Mouse (Mus musculus) stomach, postnatal 0 days (tissue): ENCODE results near the gene Astn1. TPM values are rescaled to one million over a fixed set of nuclear protein-coding genes. Genes with fewer than 3 reads are reported as not detected.

Experiments
- ATAC-seq: fragments of 200-750 bp; cut with Nextera tagmentation; 2 replicates; pipeline ENCODE4 v1.8.0; 2017; ENCODE audit not compliant: low FRiP score, low TSS enrichment
- DNase-seq: peaks from one replicate; pipeline ENCODE4 v3.0.0-alpha.2; 2016; ENCODE audit warnings: low spot score
- H3K27ac ChIP-seq: fragments of 300-500 bp; sonication (generic); replicated peaks from 2 replicates; pipeline ENCODE4 v1.5.1; 2014; ENCODE audit warnings: mild to moderate bottlenecking, control low read depth
- H3K27me3 ChIP-seq: fragments of 300-500 bp; sonication (generic); 2 replicates; pipeline ENCODE4 v1.6.1; 2014; ENCODE audit warnings: low read length; ENCODE audit not compliant: control insufficient read depth, insufficient read depth
- H3K36me3 ChIP-seq: fragments of 300-500 bp; sonication (generic); 2 replicates; pipeline ENCODE4 v1.6.1; 2014; ENCODE audit warnings: low read length, mixed read lengths; ENCODE audit not compliant: control insufficient read depth, insufficient read depth
- H3K4me1 ChIP-seq: fragments of 300-500 bp; sonication (generic); replicated peaks from 2 replicates; pipeline ENCODE4 v1.6.1; 2014; ENCODE audit warnings: antibody characterized with exemption; ENCODE audit not compliant: control insufficient read depth, insufficient read depth
- H3K4me2 ChIP-seq: fragments of 300-500 bp; sonication (generic); replicated peaks from 2 replicates; pipeline ENCODE4 v1.6.1; 2014; ENCODE audit warnings: low read depth, mild to moderate bottlenecking, control low read depth, moderate library complexity
- H3K4me3 ChIP-seq: fragments of 300-500 bp; sonication (generic); 2 replicates; pipeline ENCODE4 v1.5.1; 2014; ENCODE audit warnings: low read depth, low read length, control low read depth
- H3K9ac ChIP-seq: fragments of 300-500 bp; sonication (generic); 2 replicates; pipeline ENCODE4 v1.6.1; 2014; ENCODE audit warnings: mild to moderate bottlenecking, low read length, control low read depth, mixed read lengths
- H3K9me3 ChIP-seq: fragments of 300-500 bp; sonication (generic); 2 replicates; pipeline ENCODE4 v1.6.1; 2016; ENCODE audit warnings: low read length; ENCODE audit not compliant: control insufficient read depth
- CTCF ChIP-seq: IDR thresholded peaks from 2 replicates; pipeline ENCODE4 v1.5.1; 2016; ENCODE audit warnings: antibody characterized with exemption, low read depth, mild to moderate bottlenecking, moderate library complexity
- EP300 ChIP-seq: optimal IDR thresholded peaks from 2 replicates; pipeline ENCODE3; 2016; ENCODE audit warnings: antibody characterized with exemption
- WGBS: fragments of 180-500 bp; shearing (Covaris S2); extraction: QIAGEN DNeasy Blood & Tissue Kit; methylation state at CpG from one replicate; pipeline ENCODE4 v1.1.7; 2014; 5-methylcytosine and 5-hydroxymethylcytosine counted together
- polyA plus RNA-seq: library from polyadenylated mRNA; unstranded; fragments of >200 nt; fragmentation: Nextera tagmentation; extraction: Ambion mirVana; gene quantifications from 2 replicates; pipeline ENCODE4 v1.2.1, GENCODE M21; 2015

The Astn1 gene
- polyA plus RNA-seq, 1 experiment from 2014 or later, result 0.47 TPM

DNA sequence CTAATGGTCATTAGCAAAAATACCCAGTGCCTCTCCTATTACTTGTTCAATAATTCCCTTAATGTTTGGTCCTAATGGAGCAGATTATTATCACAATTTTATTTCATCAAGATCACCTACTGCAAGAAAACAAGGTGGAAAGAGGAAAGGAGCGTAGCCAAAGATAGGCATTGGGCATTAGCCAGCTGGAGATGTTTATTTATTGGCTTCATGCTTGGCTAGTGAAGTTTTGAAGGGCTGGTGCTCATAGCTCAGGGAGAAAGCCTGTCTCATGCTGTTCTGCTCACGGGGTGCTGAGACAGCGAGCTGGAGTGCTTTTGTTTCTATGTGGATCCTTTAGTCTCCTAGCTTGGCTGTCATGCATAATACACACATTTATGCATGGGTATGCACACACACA lies 131.2 kb downstream of the Astn1 start:
- Histone ChIP-seq H3K9me3 (no peaks in the 10 kb centered on the region), H3K9ac (no peak overlapping the region), H3K36me3 (no peaks in the 10 kb centered on the region), H3K4me3 (no peak overlapping the region), H3K27ac (no peak overlapping the region), H3K27me3 (no peaks in the 10 kb centered on the region), H3K4me2 (no peak overlapping the region), H3K4me1 (no peaks in the 10 kb centered on the region)
- no peak for DNase-seq
- ATAC-seq, result no peak
- WGBS, result 74% methylated on average over 3 of the region's 3 CpGs
- TF ChIP-seq EP300 (no peak), CTCF (no peak)

DNA sequence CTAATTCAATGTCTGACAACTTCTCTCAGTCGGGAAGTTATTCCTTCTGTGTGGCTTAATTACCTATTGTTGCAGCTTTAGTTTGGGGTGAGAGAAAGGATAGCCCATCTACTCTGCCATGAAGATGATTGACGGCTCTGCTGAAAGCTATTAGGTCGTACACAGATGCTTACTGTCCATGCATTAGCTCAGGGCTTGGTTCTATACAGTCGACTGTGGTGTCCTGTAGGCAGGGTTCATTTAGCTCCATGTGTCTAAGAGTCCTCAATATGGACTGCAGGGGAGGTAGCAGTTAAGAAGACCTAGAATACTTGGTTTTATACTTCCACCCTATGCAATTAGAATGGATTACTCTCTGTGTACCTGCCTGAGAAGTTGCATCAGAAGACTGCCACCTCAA lies 138.1 kb downstream of the Astn1 start:
- Histone ChIP-seq H3K27me3 (no peaks in the 10 kb centered on the region), H3K9me3 (no peaks in the 10 kb centered on the region), H3K9ac (no peak overlapping the region), H3K27ac (no peak overlapping the region), H3K4me1 (no peaks in the 10 kb centered on the region), H3K4me2 (no peak overlapping the region), H3K4me3 (no peak overlapping the region), H3K36me3 (no peaks in the 10 kb centered on the region)
- ATAC-seq, result no peak
- TF ChIP-seq CTCF (no peak), EP300 (no peak)
- WGBS, result 39% methylated on average over 4 of the region's 4 CpGs
- DNase-seq, result no peak

DNA sequence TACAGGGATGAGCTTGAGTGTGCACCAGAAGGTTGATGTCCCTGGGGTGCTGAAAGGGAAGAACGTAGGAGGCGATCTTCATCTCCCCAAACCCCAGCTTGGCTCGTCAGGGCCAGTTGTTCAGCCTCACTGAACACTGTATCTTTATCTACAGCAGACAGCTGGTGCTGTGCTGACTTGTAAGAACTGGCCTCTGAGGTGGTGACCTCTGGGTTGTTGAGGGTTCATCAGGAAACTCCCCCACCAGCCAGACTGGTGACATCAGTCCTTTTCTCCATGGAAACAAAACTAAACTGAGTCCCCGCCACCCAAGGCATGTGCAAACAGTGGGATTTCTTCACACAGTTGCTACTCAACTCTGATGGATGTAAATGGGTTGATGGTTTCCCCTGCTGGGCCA lies 138.9 kb downstream of the Astn1 start:
- WGBS, result 44% methylated on average over 4 of the region's 4 CpGs
- Histone ChIP-seq H3K4me2 (no peak overlapping the region), H3K4me1 (no peaks in the 10 kb centered on the region), H3K9ac (no peak overlapping the region), H3K36me3 (no peaks in the 10 kb centered on the region), H3K9me3 (no peaks in the 10 kb centered on the region), H3K27ac (no peak overlapping the region), H3K4me3 (no peak overlapping the region), H3K27me3 (no peaks in the 10 kb centered on the region)
- DNase-seq, result no peak
- no peak for TF ChIP-seq EP300
- no peak for TF ChIP-seq CTCF
- no peak for ATAC-seq

DNA sequence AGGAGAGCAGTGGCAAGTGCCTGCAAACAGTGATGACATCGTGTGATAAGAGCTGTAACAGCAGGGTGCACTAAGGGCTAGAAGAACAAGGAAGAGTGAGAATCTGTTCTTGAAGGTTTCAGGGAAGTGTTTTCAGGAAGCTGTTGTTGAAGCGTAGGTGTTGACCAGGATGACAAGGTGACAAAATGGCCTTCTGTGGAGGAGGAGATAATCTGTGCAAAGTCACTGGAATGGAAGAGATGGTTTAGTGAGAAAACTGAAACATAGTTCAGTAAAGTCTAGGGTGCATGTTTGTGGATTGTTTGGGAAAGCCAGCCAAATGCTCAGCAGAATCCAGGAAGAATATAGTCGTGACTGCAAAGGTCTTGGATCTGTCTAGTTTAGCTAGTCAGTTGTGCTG lies 145.5 kb downstream of the Astn1 start:
- Histone ChIP-seq H3K4me3 (no peak overlapping the region), H3K27me3 (no peaks in the 10 kb centered on the region), H3K4me1 (no peaks in the 10 kb centered on the region), H3K4me2 (no peak overlapping the region), H3K27ac (no peak overlapping the region), H3K9ac (no peak overlapping the region), H3K9me3 (no peaks in the 10 kb centered on the region), H3K36me3 (no peaks in the 10 kb centered on the region)
- DNase-seq (no peak), ATAC-seq (no peak)
- 47% methylated on average over 3 of the region's 3 CpGs for WGBS
- no peak for TF ChIP-seq EP300
- TF ChIP-seq CTCF, result no peak

DNA sequence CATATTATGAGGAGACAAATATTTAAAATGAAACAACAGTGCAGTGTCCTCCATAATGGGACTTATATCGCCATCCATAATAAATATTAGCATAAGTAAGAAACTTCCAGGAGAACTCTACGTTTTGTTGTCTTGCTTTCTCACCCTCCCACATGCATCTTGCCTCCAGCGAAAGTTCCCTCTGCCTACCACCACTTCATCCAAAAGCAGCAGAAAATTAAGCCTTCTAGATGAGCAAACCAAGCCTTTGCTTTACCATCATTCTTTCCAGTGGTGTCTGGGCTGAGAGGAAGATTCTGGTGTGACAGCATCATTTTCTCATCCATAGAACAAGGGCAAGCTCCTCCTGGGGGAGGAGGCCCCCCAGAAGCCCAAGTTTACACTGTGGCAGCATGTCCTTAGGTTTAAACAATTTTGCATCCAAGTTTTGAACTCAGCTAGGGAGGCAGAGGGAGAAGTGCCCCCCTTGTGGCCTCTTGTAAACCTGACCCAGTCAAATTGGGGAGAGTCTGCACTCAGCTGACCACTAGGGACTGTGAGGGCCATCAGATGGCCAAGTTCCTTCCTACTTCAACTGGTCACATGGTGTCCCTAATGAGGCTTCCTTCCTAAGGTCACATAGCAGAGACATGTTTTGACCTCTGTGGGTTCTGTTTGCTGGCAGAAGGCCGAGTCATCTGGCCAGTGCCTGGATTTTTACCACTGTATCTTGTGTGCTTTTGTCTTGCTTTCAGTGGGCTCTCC lies 147.2 kb downstream of the Astn1 start:
- Histone ChIP-seq H3K9ac (no peak overlapping the region), H3K9me3 (no peaks in the 10 kb centered on the region), H3K27me3 (no peaks in the 10 kb centered on the region), H3K36me3 (no peaks in the 10 kb centered on the region), H3K4me2 (no peak overlapping the region), H3K4me3 (no peak overlapping the region), H3K27ac (no peak overlapping the region), H3K4me1 (no peaks in the 10 kb centered on the region)
- ATAC-seq (no peak), DNase-seq (no peak)
- peak; percentile 27 for TF ChIP-seq CTCF
- no peak for TF ChIP-seq EP300
- WGBS, result 77% methylated on average over 4 of the region's 4 CpGs

DNA sequence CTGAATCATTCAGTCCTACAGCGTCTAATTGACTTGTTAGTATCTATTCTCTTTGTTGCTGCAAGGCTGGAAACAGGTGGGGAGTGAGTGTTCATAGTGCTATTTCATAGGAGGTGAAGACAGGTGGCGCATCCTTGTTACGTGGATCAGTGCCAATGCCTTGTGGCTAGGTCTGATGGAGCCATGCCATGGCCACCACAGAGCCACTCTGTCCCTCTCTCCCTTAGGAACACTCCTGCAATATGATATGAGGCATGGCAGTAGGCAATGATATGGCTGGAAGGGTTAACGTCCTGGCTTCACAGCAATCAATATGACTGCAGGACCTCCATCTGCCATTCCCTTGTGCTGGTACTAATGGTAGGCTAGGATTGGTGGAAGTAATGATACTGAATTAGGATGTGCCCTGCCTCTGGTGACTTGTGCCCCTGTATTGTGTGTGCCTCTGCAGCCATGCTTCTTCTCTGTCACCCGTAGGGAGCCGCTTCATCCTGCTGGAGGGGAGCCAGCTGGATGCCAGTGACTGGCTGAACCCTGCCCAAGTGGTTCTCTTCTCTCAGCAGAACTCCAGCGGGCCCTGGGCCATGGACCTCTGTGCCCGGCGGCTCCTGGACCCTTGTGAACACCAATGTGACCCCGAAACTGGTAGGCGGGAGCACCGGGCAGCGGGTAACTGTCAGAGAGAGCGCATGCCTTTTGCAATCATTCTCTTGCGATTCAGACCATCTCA lies 148.6 kb downstream of the Astn1 start:
- TF ChIP-seq EP300 (no peak), CTCF (no peak)
- no peaks in the 10 kb centered on the region for H3K27me3 ChIP-seq
- H3K9me3 ChIP-seq, result no peaks in the 10 kb centered on the region
- ATAC-seq, result no peak
- no peak overlapping the region for H3K4me2 ChIP-seq
- no peak overlapping the region for H3K27ac ChIP-seq
- H3K4me3 ChIP-seq, result no peak overlapping the region
- H3K9ac ChIP-seq, result no peak overlapping the region
- no peak for DNase-seq
- H3K4me1 ChIP-seq, result no peaks in the 10 kb centered on the region
- no peaks in the 10 kb centered on the region for H3K36me3 ChIP-seq
- 91% methylated on average over 15 of the region's 15 CpGs for WGBS
